Mouse (Mus musculus): Measurements from ENCODE around the gene Ift46.

- TF ChIP-seq CTCF (IDR thresholded peaks at IDR 0.05; ENCODE audit: borderline replicate concordance, control insufficient read depth, extremely low read depth, insufficient read depth, low read length, poor library complexity) (no peak), POLR2A (IDR thresholded peaks at IDR 0.05; ENCODE audit: control insufficient read depth, extremely low read depth, insufficient read depth, low read length, poor library complexity) (no peak)
Measured at GRCm38 (mm10) chr9:44718937-44719631, 48.6 kb upstream of the Ift46 start.
